Mouse (Mus musculus): ENCODE data around the gene Gm26620.

DNA sequence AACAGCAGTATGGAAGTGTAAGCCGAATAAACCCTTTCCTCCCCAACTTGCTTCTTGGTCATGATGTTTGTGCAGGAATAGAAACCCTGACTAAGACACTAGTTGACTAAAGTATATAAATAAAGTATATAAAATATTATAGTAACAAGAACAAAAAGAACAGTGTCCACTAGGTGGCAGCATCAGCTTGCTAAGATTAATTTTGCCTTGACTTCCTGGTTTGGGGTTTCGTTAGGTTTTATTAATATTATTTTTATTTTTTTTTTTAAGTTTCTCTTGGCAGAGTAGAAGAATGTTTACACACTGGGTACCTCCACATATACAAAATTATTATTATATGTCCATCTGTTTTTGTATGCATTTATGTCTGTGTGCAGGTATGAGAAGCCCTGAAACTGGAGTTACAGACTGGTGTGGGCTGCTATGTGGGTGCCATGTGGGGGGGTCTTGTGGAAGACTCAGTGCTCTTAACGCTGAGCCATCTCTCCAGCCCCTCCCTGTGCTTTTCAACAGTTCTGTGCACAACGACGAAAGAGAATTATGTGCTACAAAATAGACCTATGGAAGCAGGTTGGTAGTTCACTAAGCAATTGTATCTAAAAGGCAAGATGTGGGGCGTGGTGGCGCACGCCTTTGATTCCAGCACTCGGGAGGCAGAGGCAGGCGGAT, 16.1 kb downstream of the Gm26620 start:
- peak; percentile 63 for TF ChIP-seq CTCF (IDR thresholded peaks at IDR 0.05; ENCODE audit: low read depth)
- TF ChIP-seq EP300 (IDR thresholded peaks at IDR 0.05; ENCODE audit: low read depth), result no peak
